Mouse (Mus musculus) thymus, adult 2 months (tissue): ENCODE results near the gene Rnaset2b. TPM values are rescaled to one million over a fixed set of nuclear protein-coding genes. Genes with fewer than 3 reads are reported as not detected.
"Not testable (repeated sequence)": the region's sequence is repeated elsewhere in the genome, so short reads cannot be mapped to it uniquely, and the experiment has no call there.

Experiments
- DNase-seq: peaks from one replicate; pipeline ENCODE4 v3.0.0; 2021
- H3K27ac ChIP-seq: fragments of 200-500 bp; 2 replicates; pipeline ENCODE4 v1.5.1; 2012; ENCODE audit warnings: low read length, control low read depth; ENCODE audit not compliant: control insufficient read depth, insufficient read depth
- H3K27me3 ChIP-seq: fragments of 200-500 bp; 2 replicates; pipeline ENCODE4 v1.6.1; 2012; ENCODE audit warnings: mild to moderate bottlenecking, low read length, moderate library complexity, mixed read lengths; ENCODE audit not compliant: control insufficient read depth, insufficient read depth
- H3K36me3 ChIP-seq: fragments of 200-500 bp; 2 replicates; pipeline ENCODE4 v1.6.1; 2012; ENCODE audit warnings: mild to moderate bottlenecking, low read length, moderate library complexity; ENCODE audit not compliant: control insufficient read depth, insufficient read depth
- H3K4me1 ChIP-seq: fragments of 200-500 bp; replicated peaks from 2 replicates; pipeline ENCODE4 v1.6.1; 2012; ENCODE audit warnings: low read length; ENCODE audit not compliant: control insufficient read depth, insufficient read depth
- H3K4me3 ChIP-seq: fragments of 200-500 bp; 2 replicates; pipeline ENCODE4 v1.5.1; 2012; ENCODE audit warnings: mild to moderate bottlenecking, low read length, control low read depth, moderate library complexity; ENCODE audit not compliant: control insufficient read depth, insufficient read depth
- POLR2A ChIP-seq: fragments of 200-500 bp; IDR thresholded peaks from 2 replicates; pipeline ENCODE4 v1.6.1; 2012; ENCODE audit warnings: mild to moderate bottlenecking, low read length, control low read depth, moderate library complexity; ENCODE audit not compliant: control insufficient read depth, poor library complexity, insufficient read depth; ENCODE audit errors: extremely low read depth
- WGBS: fragments of 180-500 bp; shearing (Covaris S2); methylation state at CpG from one replicate; pipeline ENCODE4 v1.1.7; 2018; 5-methylcytosine and 5-hydroxymethylcytosine counted together
- polyA plus RNA-seq: library from polyadenylated mRNA; depleted of rRNA; stranded (reverse); fragments of >200 nt; gene quantifications from 2 replicates; pipeline ENCODE4 v1.2.3, GENCODE M21; 2012

Rnaset2b gene
- polyA plus RNA-seq, 1 experiment, result 196 TPM

DNA sequence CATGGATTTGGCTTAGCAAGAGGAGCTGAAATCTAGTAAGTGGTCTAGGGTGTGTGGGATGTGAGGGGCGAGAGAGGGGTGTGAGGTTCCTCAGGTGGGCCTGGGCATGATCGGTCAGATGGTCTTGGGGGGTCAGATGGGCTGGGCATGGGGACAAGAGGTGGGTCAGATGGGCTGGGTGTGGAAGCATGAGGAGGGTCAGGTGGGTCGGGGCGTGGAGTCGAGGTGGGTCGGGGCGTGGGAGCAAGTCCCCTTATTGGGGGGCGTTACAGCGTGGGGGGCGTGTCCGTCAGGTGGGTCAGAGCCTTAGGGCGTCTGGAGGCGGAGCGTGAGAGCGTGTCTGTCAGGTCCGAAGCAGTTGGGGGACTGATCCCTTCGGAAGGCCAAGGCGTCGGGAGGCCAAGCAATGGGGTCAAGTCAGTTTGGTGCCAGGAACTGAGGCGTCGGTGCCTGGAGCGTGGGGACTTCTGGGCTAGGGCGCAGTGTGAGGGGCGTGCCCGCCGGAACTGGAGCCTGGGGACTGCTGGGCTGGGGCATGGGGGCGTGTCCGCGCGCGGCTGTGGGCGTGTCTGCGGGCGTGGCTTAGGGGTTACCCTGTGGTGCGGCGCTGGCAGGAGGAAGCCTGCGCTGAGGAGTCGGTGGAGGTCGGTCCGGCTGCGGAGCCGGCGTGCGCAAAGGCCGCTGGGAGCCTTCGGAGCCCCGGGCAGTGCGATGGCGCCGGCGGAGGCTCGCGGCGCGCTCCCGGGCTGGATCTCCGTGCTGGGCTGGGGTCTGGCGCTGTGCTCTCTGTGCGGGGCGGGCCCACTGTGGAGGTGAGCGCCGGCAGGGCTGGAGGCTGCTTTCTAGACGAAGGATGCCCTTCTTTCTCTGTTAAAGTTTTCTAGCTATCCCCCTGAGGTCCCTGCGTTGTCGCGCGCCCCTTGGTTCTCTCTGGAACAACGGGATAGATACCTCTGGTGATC is 8.1 kb downstream of the Rnaset2b start, which contains the start of gene Gm49721:
Gene Gm49721 (plus strand): TSS at position 618 of the 962 bp plus-strand sequence.
- peak; percentile 71 for DNase-seq
- 2% methylated on average over 58 of the region's 68 CpGs for WGBS
- H3K36me3 ChIP-seq, H3K27me3 ChIP-seq: not testable (repeated sequence)
- Histone ChIP-seq H3K4me3 (peak within 1 kb of the TSS; percentile 94), H3K27ac (peak within 1 kb of the TSS; percentile 68; the same call in 1 of the 2 replicates), H3K4me1 (peaks cover 10% of the 10 kb centered on the region)
- 0 out of 2 replicates have a peak, but pooled peaks have one; percentile 33 for TF ChIP-seq POLR2A

DNA sequence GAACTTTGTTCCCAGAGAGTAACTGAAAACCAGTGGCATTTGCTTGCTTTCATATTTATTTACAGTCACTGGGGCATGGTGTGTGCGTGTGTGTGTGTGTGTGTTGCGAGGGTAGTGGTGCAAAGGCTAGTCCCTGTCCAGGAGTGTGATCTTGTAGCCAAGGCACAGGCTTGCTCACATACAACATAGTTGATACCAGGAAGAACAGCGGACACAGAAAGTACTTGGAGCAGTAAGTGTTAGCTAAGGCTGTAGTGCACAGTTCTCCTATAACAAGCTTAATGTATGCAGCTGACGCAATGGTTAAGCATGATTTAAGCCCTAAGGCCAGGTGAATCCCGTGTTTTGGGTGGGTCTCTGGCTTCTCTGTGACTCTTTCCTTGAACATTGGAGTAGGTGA is 8.9 kb downstream of the Rnaset2b start:
- peak; percentile 14 for DNase-seq
- Histone ChIP-seq H3K27ac (peak overlapping the region; percentile 68; the same call in 1 of the 2 replicates), H3K4me1 (peaks cover 10% of the 10 kb centered on the region), H3K4me3 (peak overlapping the region; percentile 56)
- 12% methylated on average over 5 of the region's 5 CpGs for WGBS
- H3K36me3 ChIP-seq, H3K27me3 ChIP-seq: not testable (repeated sequence)

DNA sequence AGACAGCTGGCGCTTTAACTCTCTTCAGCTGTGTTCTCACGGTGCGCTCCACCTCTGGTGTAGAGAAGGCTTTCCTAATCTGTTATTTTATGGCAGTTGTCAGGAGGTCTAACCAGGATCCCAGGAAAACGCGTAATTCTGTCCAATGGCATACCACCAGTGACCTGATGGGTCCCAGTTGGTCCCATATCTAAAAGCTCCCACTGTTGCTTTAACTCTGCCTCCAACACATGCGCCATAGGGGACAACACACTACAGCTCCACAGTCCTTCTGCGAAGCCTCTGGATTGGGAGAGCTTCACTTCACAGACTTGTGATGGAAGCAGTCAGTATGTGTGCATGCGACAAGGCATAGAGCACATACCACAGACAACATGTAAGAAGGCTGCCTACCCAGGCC is 9.7 kb downstream of the Rnaset2b start:
- DNase-seq, H3K4me3 ChIP-seq, H3K27me3 ChIP-seq, H3K27ac ChIP-seq, H3K36me3 ChIP-seq: not testable (repeated sequence)
- H3K4me1 ChIP-seq, result peaks cover 10% of the 10 kb centered on the region
- WGBS, result 98% methylated on average over 5 of the region's 8 CpGs

DNA sequence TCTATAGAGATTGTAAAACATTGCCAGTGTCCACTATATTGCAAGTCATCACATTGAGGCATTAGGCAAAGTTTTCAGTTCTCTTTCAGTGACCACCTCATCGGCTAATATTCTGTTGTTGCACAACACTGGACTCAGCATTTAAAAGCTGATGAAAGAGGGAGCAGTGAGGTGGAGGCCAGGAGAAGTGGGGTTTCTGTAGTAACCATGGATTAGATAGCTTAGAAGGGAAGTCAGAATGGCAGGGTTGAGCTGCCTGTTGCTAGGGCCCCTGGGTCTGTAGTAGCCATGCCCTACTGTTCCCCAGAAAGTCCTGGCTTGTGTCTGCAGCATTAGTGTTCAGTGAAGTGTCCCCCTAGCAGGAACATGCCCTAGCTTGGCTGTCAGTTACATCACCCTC is 15.7 kb downstream of the Rnaset2b start:
- not testable (repeated sequence) for H3K36me3 ChIP-seq, H3K27ac ChIP-seq, DNase-seq, H3K4me3 ChIP-seq, H3K4me1 ChIP-seq, H3K27me3 ChIP-seq
- 100% methylated on average over 1 of the region's 1 CpGs for WGBS

DNA sequence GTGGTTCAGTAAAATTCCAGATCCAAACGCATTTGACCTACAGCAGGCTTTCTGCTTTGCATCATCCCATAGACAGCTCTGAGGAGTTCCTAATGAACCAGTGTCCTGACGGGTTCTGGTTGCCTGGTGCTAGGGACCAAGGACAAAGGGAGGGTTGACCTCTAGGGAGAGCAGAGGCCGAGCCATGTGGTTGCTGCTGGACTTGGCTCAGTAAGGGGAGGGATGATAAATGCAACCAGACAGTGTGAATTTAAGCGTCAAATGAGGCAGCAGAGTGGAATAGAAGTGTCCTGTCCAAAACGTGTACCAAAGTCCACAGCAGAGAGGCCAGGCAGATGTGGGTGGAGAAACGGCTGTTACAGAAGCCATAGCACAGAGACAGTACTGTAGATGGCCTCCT is 25.1 kb downstream of the Rnaset2b start:
- DNase-seq, H3K27ac ChIP-seq, H3K27me3 ChIP-seq, H3K4me3 ChIP-seq, H3K4me1 ChIP-seq, H3K36me3 ChIP-seq: not testable (repeated sequence)
- WGBS, result no CpG with 5 or more reads among the region's 6 CpGs

DNA sequence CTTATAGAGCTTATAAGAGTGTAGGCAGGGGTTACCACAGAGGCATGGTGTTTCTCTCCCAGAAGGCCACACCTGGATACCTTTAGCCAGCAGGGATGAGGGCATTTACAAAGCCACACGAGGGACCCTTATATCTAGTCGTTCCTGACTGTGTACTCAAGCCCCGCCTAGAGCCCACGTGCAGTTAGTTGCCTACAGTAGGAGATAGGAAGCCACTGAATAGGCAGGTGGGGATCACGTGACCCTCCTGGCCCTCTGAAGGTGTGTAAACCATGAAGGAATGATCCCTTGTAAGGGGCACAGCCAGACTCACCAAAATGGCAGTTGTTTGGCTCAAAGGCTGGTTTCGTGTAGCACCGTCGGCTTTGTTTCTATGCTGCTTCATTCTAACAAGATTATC is 26.4 kb downstream of the Rnaset2b start:
- not testable (repeated sequence) for H3K36me3 ChIP-seq, H3K4me1 ChIP-seq, DNase-seq, H3K4me3 ChIP-seq, H3K27ac ChIP-seq, H3K27me3 ChIP-seq
- WGBS, result 90% methylated on average over 8 of the region's 8 CpGs

DNA sequence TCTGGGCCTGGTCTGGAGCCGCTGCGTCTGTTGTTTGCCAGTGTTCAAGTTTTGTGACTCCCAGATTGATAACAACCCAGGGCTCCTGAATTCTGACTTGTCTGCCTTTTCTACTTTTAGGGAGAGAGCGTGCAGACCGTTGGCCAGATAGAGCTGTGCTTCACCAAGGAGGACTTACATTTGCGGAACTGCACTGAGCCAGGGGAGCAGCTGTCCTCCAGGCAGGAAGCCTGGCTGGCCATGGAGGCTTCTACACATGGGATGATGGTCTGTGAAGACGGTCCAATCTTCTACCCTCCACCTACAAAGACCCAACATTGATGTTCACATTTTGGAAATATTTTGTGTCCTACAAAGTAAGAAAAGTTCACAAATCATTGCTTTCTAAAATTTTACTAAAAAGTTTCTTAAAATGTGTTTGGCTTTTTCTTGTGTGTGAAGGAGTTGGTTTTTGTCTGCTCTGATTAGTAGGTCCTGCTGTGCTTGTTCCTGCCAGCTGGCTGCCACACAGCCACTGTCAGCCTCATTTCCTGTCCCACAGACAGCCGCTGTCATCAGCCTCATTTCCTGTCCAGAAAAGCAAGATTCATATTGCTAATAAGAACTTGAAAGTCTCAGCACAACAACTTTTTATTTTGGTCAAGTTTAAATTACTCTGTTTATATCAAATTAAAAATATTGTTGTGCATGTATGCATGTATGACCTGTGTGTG is 27.5 kb downstream of the Rnaset2b start:
- not testable (repeated sequence) for H3K27me3 ChIP-seq, H3K4me1 ChIP-seq, H3K36me3 ChIP-seq, H3K4me3 ChIP-seq, DNase-seq, H3K27ac ChIP-seq
- 100% methylated on average over 1 of the region's 7 CpGs for WGBS

DNA sequence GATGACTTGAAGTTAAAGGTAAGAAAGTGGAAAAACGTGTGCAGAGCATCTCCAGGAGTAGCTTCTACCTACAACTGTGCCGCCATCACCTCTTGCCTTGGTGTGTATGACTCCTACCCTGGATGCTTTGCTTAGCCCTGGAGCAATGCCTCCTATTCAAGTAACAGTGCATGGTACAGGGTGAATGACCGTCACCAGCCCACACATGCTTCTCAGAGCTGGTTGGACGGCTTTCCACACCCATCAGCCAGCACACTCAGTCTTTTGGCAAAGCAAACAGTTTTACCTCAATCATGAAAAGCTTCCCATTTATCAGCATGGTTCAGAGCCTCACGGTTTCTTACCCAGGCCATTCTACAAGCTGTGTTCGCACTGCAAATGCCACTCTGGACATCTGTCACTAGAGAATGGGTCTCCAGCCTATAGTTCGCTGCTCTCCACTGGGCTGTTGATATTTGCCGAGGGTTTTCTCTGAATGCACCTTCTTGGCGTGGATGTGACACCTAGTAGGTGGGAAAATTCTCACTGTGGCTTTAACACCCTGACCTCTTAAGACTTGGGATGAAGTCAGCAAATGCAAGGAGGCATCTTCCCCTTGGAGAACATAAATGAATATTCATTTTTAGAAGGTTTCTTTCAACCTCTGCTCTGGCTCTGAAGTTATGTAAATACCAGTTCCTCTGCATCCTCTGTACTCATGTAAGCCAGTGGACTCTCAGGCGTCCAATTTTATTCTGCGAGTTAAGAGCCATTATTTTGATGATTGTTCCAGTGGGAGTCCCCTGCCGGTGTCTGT is 31.6 kb downstream of the Rnaset2b start:
- H3K27ac ChIP-seq, H3K4me1 ChIP-seq, H3K27me3 ChIP-seq, H3K4me3 ChIP-seq, DNase-seq, H3K36me3 ChIP-seq: not testable (repeated sequence)
- 97% methylated on average over 9 of the region's 12 CpGs for WGBS

DNA sequence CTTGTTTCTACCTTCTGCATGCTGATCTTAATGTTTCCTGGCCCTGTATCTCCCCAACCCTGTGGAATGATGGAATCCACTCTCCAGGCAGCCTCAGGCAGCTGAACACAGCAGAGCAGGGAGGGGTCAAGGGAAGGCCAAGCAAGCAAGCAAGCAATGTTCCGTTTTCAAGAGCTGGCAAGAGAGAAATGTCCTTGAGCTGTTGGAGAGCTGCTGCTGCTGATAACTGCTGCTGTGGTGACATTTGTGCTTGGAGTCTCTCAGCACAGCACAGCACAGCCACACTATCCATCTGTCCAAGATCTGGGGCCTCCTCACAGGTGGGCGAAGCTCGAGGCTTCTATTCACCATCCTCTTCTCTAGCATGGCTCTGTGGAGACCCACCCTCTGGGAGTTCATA is 33.0 kb downstream of the Rnaset2b start:
- not testable (repeated sequence) for H3K27me3 ChIP-seq, H3K27ac ChIP-seq, H3K36me3 ChIP-seq, H3K4me1 ChIP-seq, DNase-seq, H3K4me3 ChIP-seq
- no CpG with 5 or more reads among the region's 3 CpGs for WGBS

DNA sequence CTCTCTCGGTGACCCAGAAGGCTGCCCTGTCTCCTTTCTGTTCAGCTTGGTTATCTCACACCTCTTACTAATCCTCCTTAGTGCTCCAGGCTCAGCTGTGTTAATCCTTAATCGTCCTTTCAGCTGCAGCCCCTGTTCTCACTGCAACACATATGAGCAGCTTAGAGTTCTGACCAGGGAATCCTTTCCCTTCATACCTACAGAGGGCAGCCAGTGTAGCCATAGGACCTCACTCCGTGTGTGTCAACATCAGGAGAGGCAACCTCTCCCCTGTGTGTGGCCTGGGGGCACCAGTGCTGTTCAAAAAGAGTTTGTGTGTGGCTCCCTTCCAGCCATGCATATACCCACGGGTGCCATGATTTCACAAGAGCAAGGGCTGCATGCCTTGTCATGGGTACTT is 35.2 kb downstream of the Rnaset2b start:
- H3K4me1 ChIP-seq, DNase-seq, H3K4me3 ChIP-seq, H3K27me3 ChIP-seq, H3K27ac ChIP-seq, H3K36me3 ChIP-seq: not testable (repeated sequence)
- WGBS, result 91% methylated on average over 3 of the region's 4 CpGs
